Mouse (Mus musculus) neural tube, embryonic 14.5 days (tissue): ENCODE measurements around the gene Cfap299. TPM values are rescaled to one million over a fixed set of nuclear protein-coding genes. Genes with fewer than 3 reads are reported as not detected.

Experiments used
- ATAC-seq: fragments of 200-750 bp; cut with Nextera tagmentation; 2 replicates; pipeline ENCODE4 v1.8.0; 2017; ENCODE audit warnings: low read depth, mild to moderate bottlenecking, moderate TSS enrichment, moderate library complexity
- H3K27ac ChIP-seq: fragments of 300-500 bp; sonication (generic); 2 replicates; pipeline ENCODE4 v1.5.1; 2014; ENCODE audit warnings: low read depth, mild to moderate bottlenecking, control low read depth, low read length, moderate library complexity, mixed read lengths
- H3K27me3 ChIP-seq: fragments of 300-500 bp; sonication (generic); 2 replicates; pipeline ENCODE4 v1.6.1; 2014; ENCODE audit warnings: low read length; ENCODE audit not compliant: control insufficient read depth, insufficient read depth
- H3K36me3 ChIP-seq: fragments of 300-500 bp; sonication (generic); 2 replicates; pipeline ENCODE4 v1.6.1; 2014; ENCODE audit warnings: low read length, mixed read lengths; ENCODE audit not compliant: control insufficient read depth, insufficient read depth
- H3K4me1 ChIP-seq: fragments of 300-500 bp; sonication (generic); 2 replicates; pipeline ENCODE4 v1.6.1; 2014; ENCODE audit warnings: low read length; ENCODE audit not compliant: control insufficient read depth, insufficient read depth
- H3K4me2 ChIP-seq: fragments of 300-500 bp; sonication (generic); 2 replicates; pipeline ENCODE4 v1.6.1; 2014; ENCODE audit warnings: mild to moderate bottlenecking, low read depth, low read length, control low read depth
- H3K4me3 ChIP-seq: fragments of 300-500 bp; sonication (generic); 2 replicates; pipeline ENCODE4 v1.5.1; 2014; ENCODE audit warnings: low read depth, low read length, control low read depth, mixed read lengths
- H3K9ac ChIP-seq: fragments of 300-500 bp; sonication (generic); replicated peaks from 2 replicates; pipeline ENCODE4 v1.6.1; 2014; ENCODE audit warnings: low read depth, mild to moderate bottlenecking, control low read depth, low read length, mixed read lengths
- H3K9me3 ChIP-seq: fragments of 300-500 bp; sonication (generic); 2 replicates; pipeline ENCODE4 v1.6.1; 2016; ENCODE audit warnings: low read length; ENCODE audit not compliant: control insufficient read depth
- WGBS: fragments of 180-500 bp; shearing (Covaris S2); extraction: QIAGEN DNeasy Blood & Tissue Kit; methylation state at CpG from one replicate; pipeline ENCODE4 v1.1.7; 2014; 5-methylcytosine and 5-hydroxymethylcytosine counted together
- polyA plus RNA-seq: library from polyadenylated mRNA; unstranded; fragments of >200 nt; fragmentation: Nextera tagmentation; extraction: Ambion mirVana; gene quantifications from 2 replicates; pipeline ENCODE4 v1.2.1, GENCODE M21; 2014

Cfap299 gene
- 0.86 and 1.8 TPM in 2 replicates for polyA plus RNA-seq

- 2% methylated on average over 46 of the region's 46 CpGs for WGBS
- peak; percentile 97 for ATAC-seq
Observed at GRCm38 (mm10) chr5:98328848-98329624, at the start of gene Cfap299. Gene Cfap299, plus strand, starts transcription at chr5:98329304.

GRCm38 (mm10) chr5:98281993-98282392 is 47.1 kb upstream of the Cfap299 start:
- H3K4me2 ChIP-seq, result peak overlapping the region; percentile 12; the same call in 1 of the 2 replicates
- H3K4me3 ChIP-seq, result no peak overlapping the region
- no peak overlapping the region for H3K27ac ChIP-seq
- no peaks in the 10 kb centered on the region for H3K36me3 ChIP-seq
- peak overlapping the region; percentile 32; the same call in 1 of the 2 replicates for H3K9ac ChIP-seq
- WGBS, result 22% methylated on average over 9 of the region's 9 CpGs
- H3K4me1 ChIP-seq, result peaks cover 11% of the 10 kb centered on the region; the same call in 1 of the 2 replicates
- 0 out of 2 replicates have a peak, but pooled peaks have one; percentile 33 for ATAC-seq
- H3K27me3 ChIP-seq, result no peaks in the 10 kb centered on the region
- no peaks in the 10 kb centered on the region for H3K9me3 ChIP-seq

More at GRCm38 (mm10) chr5:98328848-98329624, at the start of gene Cfap299:
- H3K36me3 ChIP-seq, result no peaks in the 10 kb centered on the region
- peak within 1 kb of the TSS; percentile 86 for H3K4me2 ChIP-seq
- H3K9me3 ChIP-seq, result no peaks in the 10 kb centered on the region
- no peaks in the 10 kb centered on the region for H3K27me3 ChIP-seq
- no peak within 1 kb of the TSS for H3K27ac ChIP-seq
- H3K9ac ChIP-seq, result peak within 1 kb of the TSS; percentile 41; the same call in 1 of the 2 replicates
- H3K4me3 ChIP-seq, result peak within 1 kb of the TSS; percentile 52
- H3K4me1 ChIP-seq, result no peaks in the 10 kb centered on the region

DNA sequence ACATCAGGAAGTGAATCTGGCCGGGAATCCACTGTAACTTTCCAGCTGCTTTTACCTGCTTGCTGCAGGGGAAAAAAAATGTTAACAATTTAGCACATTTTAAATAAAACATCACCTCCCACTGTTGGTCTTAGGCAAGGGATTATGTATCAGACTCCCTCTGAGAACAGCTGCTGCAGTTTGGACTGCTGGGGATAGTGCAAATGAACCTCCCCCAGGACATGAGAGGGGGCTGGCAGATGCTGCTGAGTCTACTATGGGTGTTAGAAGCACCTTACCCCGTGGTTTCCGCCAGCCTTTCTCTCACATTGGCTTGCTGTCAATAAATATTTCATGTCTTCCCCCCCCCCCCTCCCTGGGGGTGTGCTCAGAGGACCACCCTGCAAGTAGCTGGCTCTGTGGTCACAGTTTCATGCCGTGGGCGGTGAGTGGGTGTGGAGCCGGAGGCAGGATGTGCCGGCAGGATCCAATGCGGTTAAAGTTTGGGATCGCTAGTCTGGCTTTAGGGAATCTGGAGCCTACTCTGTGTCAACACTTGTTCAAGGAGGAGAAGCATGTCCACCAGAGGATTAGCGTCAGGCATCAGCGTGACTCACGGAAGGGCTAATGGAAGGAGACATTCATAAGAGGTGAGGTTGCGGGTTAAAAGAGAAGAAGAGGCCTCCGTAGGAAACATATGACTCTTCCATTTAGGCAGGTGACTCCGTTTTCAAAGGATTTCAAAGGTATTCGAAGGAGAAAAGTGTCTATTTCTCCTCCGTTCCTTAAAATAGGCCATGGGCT is 45.2 kb upstream of the Cfap299 start:
- no peak for ATAC-seq
- Histone ChIP-seq H3K9me3 (no peaks in the 10 kb centered on the region), H3K4me3 (no peak overlapping the region), H3K27me3 (no peaks in the 10 kb centered on the region), H3K4me2 (no peak overlapping the region), H3K27ac (no peak overlapping the region), H3K9ac (no peak overlapping the region), H3K36me3 (no peaks in the 10 kb centered on the region), H3K4me1 (peaks cover 11% of the 10 kb centered on the region; the same call in 1 of the 2 replicates)
- 38% methylated on average over 17 of the region's 17 CpGs for WGBS

- Histone ChIP-seq H3K9me3 (no peaks in the 10 kb centered on the region), H3K4me1 (peaks cover 10% of the 10 kb centered on the region; the same call in 1 of the 2 replicates), H3K36me3 (no peaks in the 10 kb centered on the region), H3K27me3 (peaks cover 10% of the 10 kb centered on the region), H3K4me3 (no peak overlapping the region), H3K27ac (no peak overlapping the region), H3K9ac (no peak overlapping the region), H3K4me2 (no peak overlapping the region)
- ATAC-seq, result no peak
- 74% methylated on average over 8 of the region's 8 CpGs for WGBS
Observed at GRCm38 (mm10) chr5:98290642-98291041, 38.5 kb upstream of the Cfap299 start.

DNA sequence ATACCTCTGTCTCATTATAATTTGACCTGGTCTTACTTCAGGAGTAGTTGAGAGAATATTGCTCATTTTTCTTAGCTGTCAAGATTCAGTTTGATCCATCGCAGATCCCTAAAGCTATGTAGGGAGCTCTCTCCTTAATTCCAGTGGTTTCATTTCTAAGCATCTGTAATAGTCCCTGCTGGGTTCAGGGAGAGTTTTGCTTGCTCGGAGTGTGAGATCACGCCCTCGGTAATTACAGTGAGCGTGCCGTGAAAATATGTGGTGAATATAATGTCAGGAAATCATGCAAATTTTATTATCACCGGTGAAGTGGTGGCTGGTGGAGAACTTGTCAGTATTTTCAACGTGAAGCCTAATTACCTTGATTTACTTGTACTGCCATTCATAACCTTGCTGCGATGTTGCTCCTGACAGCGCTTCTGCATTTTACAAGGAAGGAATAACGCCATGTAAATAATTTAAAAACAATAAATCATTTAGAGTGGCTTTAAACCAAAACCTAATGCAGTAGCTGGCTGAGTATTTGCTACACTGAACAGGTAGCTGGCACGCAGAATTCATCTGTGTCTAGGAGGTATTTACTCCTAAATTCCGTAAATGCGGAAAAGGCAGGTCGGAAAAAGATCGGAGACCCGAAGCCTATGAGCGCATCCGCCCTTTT is 36.6 kb upstream of the Cfap299 start:
- H3K9ac ChIP-seq, result no peak overlapping the region

DNA sequence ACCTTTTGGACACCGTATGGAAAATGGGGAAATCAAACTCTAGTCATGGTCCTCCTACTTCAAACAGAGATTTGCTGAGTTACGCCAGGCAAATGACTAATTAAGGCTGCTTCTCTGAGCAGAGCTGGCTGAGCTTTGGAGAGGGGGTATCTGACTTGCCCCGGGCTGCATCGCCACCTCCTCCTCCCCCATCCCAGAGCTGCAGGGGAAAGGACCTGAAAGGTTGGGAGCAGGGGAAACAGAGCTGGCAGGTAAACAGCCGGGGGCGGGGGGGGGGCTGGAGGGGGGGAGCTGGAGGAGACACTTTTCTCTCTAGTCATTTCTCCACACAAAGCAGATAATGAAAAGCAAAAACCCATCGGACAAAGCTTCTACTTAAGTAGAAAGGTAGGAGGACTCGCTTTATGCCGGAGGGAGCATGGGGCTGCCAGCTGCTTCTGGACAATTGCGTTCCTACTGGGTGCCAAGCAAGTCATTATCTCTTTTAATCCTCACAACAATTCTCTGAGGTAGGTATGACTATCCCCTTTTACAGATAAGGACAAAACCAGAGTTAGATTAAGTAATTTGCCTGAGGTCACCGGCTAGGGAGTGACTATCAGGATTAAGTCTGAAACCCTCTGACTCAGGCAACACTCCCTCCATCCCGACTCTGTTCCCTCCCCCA is 35.9 kb upstream of the Cfap299 start:
- peak overlapping the region; percentile 20; the same call in 1 of the 2 replicates for H3K4me3 ChIP-seq
- H3K4me1 ChIP-seq, result peaks cover 10% of the 10 kb centered on the region; the same call in 1 of the 2 replicates
- peaks cover 10% of the 10 kb centered on the region for H3K27me3 ChIP-seq
- H3K9ac ChIP-seq, result no peak overlapping the region
- peak; percentile 46; the same call in 1 of the 2 replicates for ATAC-seq
- WGBS, result under 1% methylated on average over 12 of the region's 12 CpGs
- H3K36me3 ChIP-seq, result no peaks in the 10 kb centered on the region
- H3K9me3 ChIP-seq, result no peaks in the 10 kb centered on the region
- peak overlapping the region; percentile 49 for H3K4me2 ChIP-seq
- H3K27ac ChIP-seq, result no peak overlapping the region

More for the DNA sequence above, 36.6 kb upstream of the Cfap299 start:
- ATAC-seq, result peak; percentile 56; the same call in 1 of the 2 replicates
- no peaks in the 10 kb centered on the region for H3K9me3 ChIP-seq
- H3K27me3 ChIP-seq, result peaks cover 10% of the 10 kb centered on the region
- WGBS, result 2% methylated on average over 19 of the region's 19 CpGs
- peaks cover 10% of the 10 kb centered on the region; the same call in 1 of the 2 replicates for H3K4me1 ChIP-seq
- no peak overlapping the region for H3K27ac ChIP-seq
- H3K4me2 ChIP-seq, result peak overlapping the region; percentile 49
- H3K4me3 ChIP-seq, result peak overlapping the region; percentile 20; the same call in 1 of the 2 replicates
- no peaks in the 10 kb centered on the region for H3K36me3 ChIP-seq

- Histone ChIP-seq H3K4me1 (no peaks in the 10 kb centered on the region), H3K36me3 (no peaks in the 10 kb centered on the region), H3K27me3 (no peaks in the 10 kb centered on the region), H3K27ac (no peak overlapping the region), H3K9me3 (no peaks in the 10 kb centered on the region), H3K4me3 (no peak overlapping the region), H3K9ac (no peak overlapping the region), H3K4me2 (no peak overlapping the region)
- WGBS, result 86% methylated on average over 4 of the region's 4 CpGs
- ATAC-seq, result no peak
Observed at GRCm38 (mm10) chr5:98300079-98300478, 29.0 kb upstream of the Cfap299 start.

DNA sequence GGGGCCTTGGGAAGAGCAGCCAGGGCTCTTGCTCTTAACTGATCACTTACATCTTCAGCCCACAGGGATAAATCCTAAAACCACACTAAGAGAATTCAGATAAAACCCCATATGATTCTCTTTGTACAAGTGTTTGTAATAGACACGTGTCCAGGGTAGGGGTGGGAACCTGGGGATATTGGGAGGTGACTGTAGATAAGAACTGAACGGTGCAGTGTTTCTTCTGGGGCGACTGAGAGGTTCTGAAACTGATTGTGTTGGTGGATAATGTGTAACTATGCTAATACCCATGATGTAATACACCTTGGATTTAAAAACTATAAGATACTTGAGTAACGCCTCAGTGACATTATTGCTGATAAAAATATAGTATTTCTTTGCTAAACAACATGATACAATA is 23.4 kb upstream of the Cfap299 start:
- H3K4me2 ChIP-seq, result no peak overlapping the region
- H3K27me3 ChIP-seq, result no peaks in the 10 kb centered on the region
- H3K36me3 ChIP-seq, result no peaks in the 10 kb centered on the region
- no peak for ATAC-seq
- H3K27ac ChIP-seq, result no peak overlapping the region
- no peaks in the 10 kb centered on the region for H3K4me1 ChIP-seq
- H3K9me3 ChIP-seq, result no peaks in the 10 kb centered on the region
- no peak overlapping the region for H3K9ac ChIP-seq
- WGBS, result 90% methylated on average over 4 of the region's 4 CpGs
- H3K4me3 ChIP-seq, result no peak overlapping the region
